In genomic region chr10:95658836-95659343, GRCm38 (mm10) we compare ENCODE assay signal across 20 mouse cellular contexts. TPM values are rescaled to one million over a fixed set of nuclear protein-coding genes. Genes with fewer than 3 reads are reported as not detected.
DNase-seq lines count a peak whose midpoint lies in the region; ATAC-seq lines count a peak whose summit lies in the region.
"Had no signal": no experiment of that assay in that cellular context is flagged by ENCODE, and none has a peak within 500 bp of the region (broad histone marks: within the 10 kb centered on the region; RNA-seq: fewer than 3 reads in every experiment).

No protein-coding gene starts in this region.

- H3K4me1 ChIP-seq in hindbrain, embryonic 16.5 days (ENCODE audit: control insufficient read depth, insufficient read depth, low read depth, low read length): no peaks in the 10 kb centered on the region
- peaks cover 8% of the 10 kb centered on the region for H3K4me1 ChIP-seq in hindbrain, embryonic 12.5 days
- H3K4me1 ChIP-seq in neural tube, embryonic 13.5 days (replicated peaks): peaks cover 7% of the 10 kb centered on the region
- H3K4me1 ChIP-seq in forebrain, embryonic 15.5 days: 0 out of 2 replicates have a peak, but pooled peaks cover 8% of the 10 kb centered on the region

- H3K9ac ChIP-seq in hindbrain, embryonic 16.5 days (ENCODE audit: low read depth, low read length): no peak overlapping the region
- no peak overlapping the region for H3K9ac ChIP-seq in hindbrain, embryonic 12.5 days
- H3K9ac ChIP-seq in neural tube, embryonic 13.5 days: no peak overlapping the region
- H3K9ac ChIP-seq in forebrain, embryonic 15.5 days (replicated peaks): no peak overlapping the region

- 32% methylated on average over 6 of the region's 6 CpGs for WGBS in hindbrain, embryonic 16.5 days
- 36% methylated on average over 6 of the region's 6 CpGs for WGBS in hindbrain, embryonic 12.5 days
- 33% methylated on average over 6 of the region's 6 CpGs for WGBS in neural tube, embryonic 13.5 days
- 29% methylated on average over 6 of the region's 6 CpGs for WGBS in forebrain, embryonic 15.5 days

- H3K27me3 ChIP-seq in hindbrain, embryonic 16.5 days (replicated peaks; ENCODE audit: control insufficient read depth, insufficient read depth, low read length): no peaks in the 10 kb centered on the region
- no peaks in the 10 kb centered on the region for H3K27me3 ChIP-seq in hindbrain, embryonic 12.5 days
- no peaks in the 10 kb centered on the region for H3K27me3 ChIP-seq in neural tube, embryonic 13.5 days
- no peaks in the 10 kb centered on the region for H3K27me3 ChIP-seq in forebrain, embryonic 15.5 days

- ATAC-seq in hindbrain, embryonic 16.5 days: peak; percentile 68; the same call in 1 of the 2 replicates
- no peak for ATAC-seq in hindbrain, embryonic 12.5 days (ENCODE audit: low FRiP score)
- ATAC-seq in neural tube, embryonic 13.5 days (ENCODE audit: low read depth): 0 out of 2 replicates have a peak, but pooled peaks have one; percentile 15
- ATAC-seq in forebrain, embryonic 15.5 days (replicated peaks): peak; percentile 48; the same call in 1 of the 2 replicates
- ATAC-seq: intestine, postnatal 0 days had no signal

- no peak overlapping the region for H3K4me3 ChIP-seq in hindbrain, embryonic 16.5 days (ENCODE audit: low read length)
- H3K4me3 ChIP-seq in hindbrain, embryonic 12.5 days: no peak overlapping the region
- H3K4me3 ChIP-seq in neural tube, embryonic 13.5 days: no peak overlapping the region
- no peak overlapping the region for H3K4me3 ChIP-seq in forebrain, embryonic 15.5 days
- H3K4me3 ChIP-seq: erythroblast, embryonic 14.5 days had no signal

- intact Hi-C loops in heart, postnatal 36 days (cut with DNase I): loop anchor here (1.0 to 2.0 kb wide), 2 partner anchors 18 to 49 kb away; no protein-coding TSS in a partner anchor

- no peaks in the 10 kb centered on the region for H3K9me3 ChIP-seq in hindbrain, embryonic 16.5 days (ENCODE audit: control insufficient read depth, low read length)
- no peaks in the 10 kb centered on the region for H3K9me3 ChIP-seq in hindbrain, embryonic 12.5 days (replicated peaks)
- no peaks in the 10 kb centered on the region for H3K9me3 ChIP-seq in neural tube, embryonic 13.5 days
- no peaks in the 10 kb centered on the region for H3K9me3 ChIP-seq in forebrain, embryonic 15.5 days
- H3K9me3 ChIP-seq: G1E had no signal

- no peak overlapping the region for H3K4me2 ChIP-seq in hindbrain, embryonic 16.5 days (ENCODE audit: low read length)
- H3K4me2 ChIP-seq in hindbrain, embryonic 12.5 days (replicated peaks): no peak overlapping the region
- H3K4me2 ChIP-seq in neural tube, embryonic 13.5 days: no peak overlapping the region
- no peak overlapping the region for H3K4me2 ChIP-seq in forebrain, embryonic 15.5 days (replicated peaks)

- no peak for DNase-seq in neural tube, embryonic 10.5 days (ENCODE audit: extremely low spot score, low spot score)
- DNase-seq in lung, postnatal 14 days: no peak
- DNase-seq in gastrocnemius, postnatal 10 days: no peak
- DNase-seq in heart, postnatal 36 days: no peak
- DNase-seq: adrenal gland, adult 2 months; cerebellum, adult 18-20 months; lung, adult 18-20 months; thymus, adult 18-20 months had no signal

- no peaks in the 10 kb centered on the region for H3K36me3 ChIP-seq in hindbrain, embryonic 16.5 days (ENCODE audit: control insufficient read depth, insufficient read depth, low read length)
- H3K36me3 ChIP-seq in hindbrain, embryonic 12.5 days: no peaks in the 10 kb centered on the region
- no peaks in the 10 kb centered on the region for H3K36me3 ChIP-seq in neural tube, embryonic 13.5 days
- H3K36me3 ChIP-seq in forebrain, embryonic 15.5 days: no peaks in the 10 kb centered on the region
- H3K36me3 ChIP-seq: G1E had no signal

- H3K27ac ChIP-seq in hindbrain, embryonic 16.5 days (ENCODE audit: low read depth, low read length): no peak overlapping the region
- no peak overlapping the region for H3K27ac ChIP-seq in hindbrain, embryonic 12.5 days
- no peak overlapping the region for H3K27ac ChIP-seq in neural tube, embryonic 13.5 days (replicated peaks)
- H3K27ac ChIP-seq in forebrain, embryonic 15.5 days (replicated peaks): no peak overlapping the region
- H3K27ac ChIP-seq: macrophage had no signal

RNA-seq across cellular contexts. Expression of gene Anapc15-ps, which starts 14.4 kb away (rescaled TPM):
- polyA plus RNA-seq in hindbrain, embryonic 16.5 days (2015; fragmentation: Nextera tagmentation; extraction: Ambion mirVana): 0.95 TPM in 1 of 2 replicates, not detected in the other
- not detected in 2 replicates for polyA plus RNA-seq in hindbrain, embryonic 12.5 days (2016; fragmentation: Nextera tagmentation; extraction: Ambion mirVana)
- not detected in 2 replicates for polyA plus RNA-seq in neural tube, embryonic 13.5 days (2015; fragmentation: Nextera tagmentation; extraction: Ambion mirVana)
- polyA plus RNA-seq in forebrain, embryonic 15.5 days (2015; fragmentation: Nextera tagmentation; extraction: Ambion mirVana): not detected in 2 replicates
- total RNA-seq in gastrocnemius, postnatal 10 days (2021): not detected
- total RNA-seq in heart, postnatal 36 days (2021): not detected
- total RNA-seq: adrenal gland, adult 2 months; left cerebral cortex, adult 8-10 months had no signal
- polyA plus RNA-seq: adrenal gland, adult 2 months; cortical plate, adult 2 months; erythroblast, embryonic 14.5 days; G1E; heart, postnatal 0 days; intestine, postnatal 0 days; limb, embryonic 14.5 days had no signal
